Mouse (Mus musculus) embryonic facial prominence, embryonic 13.5 days (tissue): ENCODE data around the gene Fam193b. TPM values are rescaled to one million over a fixed set of nuclear protein-coding genes. Genes with fewer than 3 reads are reported as not detected.
"Not testable (repeated sequence)": the region's sequence is repeated elsewhere in the genome, so short reads cannot be mapped to it uniquely, and the experiment has no call there.

Experiments used
- ATAC-seq: fragments of 200-750 bp; cut with Nextera tagmentation; 2 replicates; pipeline ENCODE4 v1.8.0; 2017; ENCODE audit warnings: low read depth; ENCODE audit not compliant: insufficient number of reproducible peaks, insufficient read depth, low FRiP score, low TSS enrichment
- H3K27ac ChIP-seq: fragments of 300-500 bp; sonication (generic); 2 replicates; pipeline ENCODE4 v1.5.1; 2015; ENCODE audit warnings: moderate library complexity, mild to moderate bottlenecking, inconsistent platforms
- H3K27me3 ChIP-seq: fragments of 300-500 bp; sonication (generic); 2 replicates; pipeline ENCODE4 v1.6.1; 2015; ENCODE audit warnings: mild to moderate bottlenecking, inconsistent platforms
- H3K36me3 ChIP-seq: fragments of 300-500 bp; sonication (generic); 2 replicates; pipeline ENCODE4 v1.6.1; 2015; ENCODE audit warnings: mild to moderate bottlenecking, inconsistent platforms
- H3K4me1 ChIP-seq: fragments of 300-500 bp; sonication (generic); 2 replicates; pipeline ENCODE4 v1.6.1; 2015; ENCODE audit warnings: inconsistent platforms
- H3K4me2 ChIP-seq: fragments of 300-500 bp; sonication (generic); 2 replicates; pipeline ENCODE4 v1.6.1; 2015; ENCODE audit warnings: moderate library complexity, mild to moderate bottlenecking, inconsistent platforms
- H3K4me3 ChIP-seq: fragments of 300-500 bp; sonication (generic); 2 replicates; pipeline ENCODE4 v1.5.1; 2015; ENCODE audit warnings: mild to moderate bottlenecking, inconsistent platforms
- H3K9ac ChIP-seq: fragments of 300-500 bp; sonication (generic); 2 replicates; pipeline ENCODE4 v1.6.1; 2015; ENCODE audit warnings: mild to moderate bottlenecking, inconsistent platforms
- H3K9me3 ChIP-seq: fragments of 300-500 bp; sonication (generic); 2 replicates; pipeline ENCODE4 v1.6.1; 2016; ENCODE audit warnings: inconsistent platforms
- WGBS: fragments of 180-500 bp; shearing (Covaris S2); methylation state at CpG from one replicate; pipeline ENCODE4 v1.1.7; 2015; ENCODE audit warnings: mixed read lengths; 5-methylcytosine and 5-hydroxymethylcytosine counted together
- polyA plus RNA-seq: library from polyadenylated mRNA; unstranded; fragments of >200 nt; fragmentation: Nextera tagmentation; extraction: Ambion mirVana; gene quantifications from 2 replicates; pipeline ENCODE4 v1.2.1, GENCODE M21; 2015

The Fam193b gene
- polyA plus RNA-seq, 1 experiment from 2014 or later = 47.4 TPM

GRCm38 (mm10) chr13:55596802-55597201 is 25.9 kb upstream of the Fam193b start:
- 0 out of 2 replicates have a peak, but pooled peaks cover under 1% of the 10 kb centered on the region for H3K27me3 ChIP-seq
- H3K4me1 ChIP-seq = peaks cover 23% of the 10 kb centered on the region
- WGBS = 96% methylated on average over 12 of the region's 12 CpGs
- H3K9me3 ChIP-seq = no peaks in the 10 kb centered on the region
- no peak overlapping the region for H3K27ac ChIP-seq
- peaks cover 43% of the 10 kb centered on the region for H3K36me3 ChIP-seq
- H3K4me3 ChIP-seq = no peak overlapping the region
- no peak overlapping the region for H3K9ac ChIP-seq
- no peak for ATAC-seq
- H3K4me2 ChIP-seq = no peak overlapping the region

- Histone ChIP-seq H3K4me3 (no peak overlapping the region), H3K4me2 (no peak overlapping the region), H3K4me1 (peaks cover 16% of the 10 kb centered on the region; the same call in 1 of the 2 replicates), H3K9ac (no peak overlapping the region), H3K27ac (no peak overlapping the region), H3K36me3 (peaks cover 43% of the 10 kb centered on the region), H3K9me3 (no peaks in the 10 kb centered on the region), H3K27me3 (peaks cover 5% of the 10 kb centered on the region)
- no peak for ATAC-seq
- WGBS = 89% methylated on average over 12 of the region's 12 CpGs
Observed at GRCm38 (mm10) chr13:55595375-55595774, 24.5 kb upstream of the Fam193b start.

GRCm38 (mm10) chr13:55593254-55593747 is 22.4 kb upstream of the Fam193b start:
- peak; percentile 60 for ATAC-seq
- Histone ChIP-seq H3K27me3 (peaks cover 5% of the 10 kb centered on the region), H3K9ac (peak overlapping the region; percentile 91), H3K36me3 (peaks cover 41% of the 10 kb centered on the region), H3K4me1 (peaks cover 10% of the 10 kb centered on the region; the same call in 1 of the 2 replicates), H3K9me3 (no peaks in the 10 kb centered on the region), H3K4me2 (peak overlapping the region; percentile 74), H3K4me3 (peak overlapping the region; percentile 86), H3K27ac (peak overlapping the region; percentile 39)
- WGBS = 0% methylated on average over 31 of the region's 31 CpGs

- H3K4me3 ChIP-seq = peak overlapping the region; percentile 86
Observed at GRCm38 (mm10) chr13:55592512-55593253, 21.8 kb upstream of the Fam193b start.

GRCm38 (mm10) chr13:55591961-55592490 is 21.1 kb upstream of the Fam193b start:
- H3K27ac ChIP-seq = no peak overlapping the region
- peak overlapping the region; percentile 86; the same call in 1 of the 2 replicates for H3K4me3 ChIP-seq
- H3K9ac ChIP-seq = no peak overlapping the region
- 77% methylated on average over 4 of the region's 4 CpGs for WGBS
- H3K36me3 ChIP-seq = peaks cover 28% of the 10 kb centered on the region
- H3K9me3 ChIP-seq = no peaks in the 10 kb centered on the region
- H3K4me2 ChIP-seq = peak overlapping the region; percentile 74; the same call in 1 of the 2 replicates
- peaks cover 10% of the 10 kb centered on the region; the same call in 1 of the 2 replicates for H3K4me1 ChIP-seq
- ATAC-seq = no peak
- H3K27me3 ChIP-seq = peaks cover 5% of the 10 kb centered on the region

More at GRCm38 (mm10) chr13:55592512-55593253, 21.8 kb upstream of the Fam193b start:
- Histone ChIP-seq H3K4me2 (peak overlapping the region; percentile 74), H3K4me1 (peaks cover 10% of the 10 kb centered on the region; the same call in 1 of the 2 replicates), H3K36me3 (peaks cover 35% of the 10 kb centered on the region), H3K27ac (peak overlapping the region; percentile 69), H3K27me3 (peaks cover 5% of the 10 kb centered on the region), H3K9me3 (no peaks in the 10 kb centered on the region), H3K9ac (peak overlapping the region; percentile 91)
- 4% methylated on average over 29 of the region's 29 CpGs for WGBS
- ATAC-seq = peak; percentile 98

- H3K4me3 ChIP-seq = no peak overlapping the region
- 63% methylated on average over 4 of the region's 4 CpGs for WGBS
- no peak overlapping the region for H3K4me2 ChIP-seq
- H3K4me1 ChIP-seq = no peaks in the 10 kb centered on the region
- no peak overlapping the region for H3K27ac ChIP-seq
- no peaks in the 10 kb centered on the region for H3K36me3 ChIP-seq
- H3K27me3 ChIP-seq = no peaks in the 10 kb centered on the region
- H3K9ac ChIP-seq = no peak overlapping the region
- no peaks in the 10 kb centered on the region for H3K9me3 ChIP-seq
- ATAC-seq = no peak
Observed at GRCm38 (mm10) chr13:55578086-55578485, 7.2 kb upstream of the Fam193b start.

- H3K4me2 ChIP-seq, H3K9me3 ChIP-seq, H3K4me1 ChIP-seq, H3K9ac ChIP-seq, H3K36me3 ChIP-seq, ATAC-seq, H3K27ac ChIP-seq, H3K27me3 ChIP-seq, H3K4me3 ChIP-seq: not testable (repeated sequence)
- WGBS = 90% methylated on average over 7 of the region's 7 CpGs
Observed at GRCm38 (mm10) chr13:55576872-55577271, 6.0 kb upstream of the Fam193b start.

- peaks cover 5% of the 10 kb centered on the region for H3K4me1 ChIP-seq
- H3K4me3 ChIP-seq = no peak overlapping the region
- no peaks in the 10 kb centered on the region for H3K9me3 ChIP-seq
- no peaks in the 10 kb centered on the region for H3K36me3 ChIP-seq
- 57% methylated on average over 5 of the region's 5 CpGs for WGBS
- no peak overlapping the region for H3K9ac ChIP-seq
- no peak for ATAC-seq
- H3K4me2 ChIP-seq = no peak overlapping the region
- no peak overlapping the region for H3K27ac ChIP-seq
- H3K27me3 ChIP-seq = no peaks in the 10 kb centered on the region
Observed at GRCm38 (mm10) chr13:55575932-55576331, 5.0 kb upstream of the Fam193b start.

- Histone ChIP-seq H3K27me3 (no peaks in the 10 kb centered on the region), H3K4me1 (peaks cover 12% of the 10 kb centered on the region), H3K4me3 (no peak overlapping the region), H3K4me2 (no peak overlapping the region), H3K36me3 (no peaks in the 10 kb centered on the region), H3K27ac (no peak overlapping the region), H3K9ac (no peak overlapping the region), H3K9me3 (no peaks in the 10 kb centered on the region)
- WGBS = 69% methylated on average over 5 of the region's 5 CpGs
- ATAC-seq = no peak
Observed at GRCm38 (mm10) chr13:55574321-55574720, 3.4 kb upstream of the Fam193b start.

GRCm38 (mm10) chr13:55573432-55573831 is 2.5 kb upstream of the Fam193b start, which contains the start of gene Tmed9:
Gene Tmed9, plus strand, starts transcription at chr13:55573732.
- H3K4me3 ChIP-seq = no peak within 1 kb of the TSS
- no peak within 1 kb of the TSS for H3K4me2 ChIP-seq
- no peaks in the 10 kb centered on the region for H3K9me3 ChIP-seq
- H3K4me1 ChIP-seq = peaks cover 17% of the 10 kb centered on the region
- H3K27ac ChIP-seq = no peak within 1 kb of the TSS
- no peaks in the 10 kb centered on the region for H3K27me3 ChIP-seq
- ATAC-seq = no peak
- WGBS = 97% methylated on average over 2 of the region's 2 CpGs
- peaks cover 4% of the 10 kb centered on the region; the same call in 1 of the 2 replicates for H3K36me3 ChIP-seq
- H3K9ac ChIP-seq = no peak within 1 kb of the TSS

GRCm38 (mm10) chr13:55571977-55572376 is 1.1 kb upstream of the Fam193b start:
- Histone ChIP-seq H3K36me3 (peaks cover 12% of the 10 kb centered on the region), H3K27ac (no peak overlapping the region), H3K4me3 (0 out of 2 replicates have a peak overlapping the region, but pooled peaks have one; percentile 1), H3K4me1 (peaks cover 17% of the 10 kb centered on the region), H3K9ac (0 out of 2 replicates have a peak overlapping the region, but pooled peaks have one; percentile 27), H3K9me3 (no peaks in the 10 kb centered on the region), H3K27me3 (no peaks in the 10 kb centered on the region), H3K4me2 (peak overlapping the region; percentile 98)
- 63% methylated on average over 2 of the region's 2 CpGs for WGBS
- no peak for ATAC-seq
